Mouse (Mus musculus) spleen, adult 2 months (tissue): Measurements from ENCODE around the gene Alkbh5. TPM values are rescaled to one million over a fixed set of nuclear protein-coding genes. Genes with fewer than 3 reads are reported as not detected.

ENCODE experiments used
- polyA plus RNA-seq: library from polyadenylated mRNA; depleted of rRNA; stranded (reverse); fragments of >200 nt; gene quantifications from 2 replicates; pipeline ENCODE4 v1.2.3, GENCODE M21; 2012; rRNA removed

The Alkbh5 gene
- polyA plus RNA-seq, 1 experiment: 15.0 TPM

Other genes starting within 250 kb of the Alkbh5 start
- gene Tom1l2, start 183.5 kb upstream of the Alkbh5 start, polyA plus RNA-seq: 28.1 and 36.8 TPM in 2 replicates
- 0.11 and 0.22 TPM in 2 replicates for gene Drc3, start 183.1 kb upstream of the Alkbh5 start, polyA plus RNA-seq
- gene Gid4, start 119.2 kb upstream of the Alkbh5 start, polyA plus RNA-seq: 10.0 and 11.7 TPM in 2 replicates
- gene Atpaf2, start 117.9 kb upstream of the Alkbh5 start, polyA plus RNA-seq: 15.1 and 19.1 TPM in 2 replicates
- 26.4 and 27.6 TPM in 2 replicates for gene Drg2, start 81.8 kb upstream of the Alkbh5 start, polyA plus RNA-seq
- 0.52 and 0.69 TPM in 2 replicates for gene Myo15, start 67.0 kb upstream of the Alkbh5 start, polyA plus RNA-seq
- gene Llgl1, start 163.3 kb downstream of the Alkbh5 start, polyA plus RNA-seq: 38.6 and 50.7 TPM in 2 replicates
- gene Flii, start 190.9 kb downstream of the Alkbh5 start, polyA plus RNA-seq: 164 and 199 TPM in 2 replicates
- gene Mief2, start 192.0 kb downstream of the Alkbh5 start, polyA plus RNA-seq: 12.8 and 14.6 TPM in 2 replicates
- 7.3 and 9.5 TPM in 2 replicates for gene Top3a, start 241.0 kb downstream of the Alkbh5 start, polyA plus RNA-seq
- 12.2 and 12.5 TPM in 2 replicates for gene Smcr8, start 241.1 kb downstream of the Alkbh5 start, polyA plus RNA-seq